Mouse (Mus musculus): ENCODE results near the gene Odf4. TPM values are rescaled to one million over a fixed set of nuclear protein-coding genes. Genes with fewer than 3 reads are reported as not detected.

Gene Odf4
- total RNA-seq, 2 experiments from 2014 or later = 0.44 to 0.95 TPM

- H3K27ac ChIP-seq = no peak overlapping the region
- no peak for DNase-seq (ENCODE audit: extremely low spot score in 1 of 2, low spot score in 2 of 2)
- H3K4me3 ChIP-seq = no peak overlapping the region
- no peak for TF ChIP-seq CTCF (IDR thresholded peaks at IDR 0.05)
- intact Hi-C loops (cut with DNase I) = no loop called here
Measured at GRCm38 (mm10) chr11:68907251-68907650, 19.6 kb downstream of the Odf4 start.

GRCm38 (mm10) chr11:68906461-68906790 is 20.5 kb downstream of the Odf4 start:
- DNase-seq (ENCODE audit: extremely low spot score in 1 of 2, low spot score in 2 of 2) = no peak
- Histone ChIP-seq H3K27ac (no peak overlapping the region), H3K4me3 (no peak overlapping the region)
- no peak for TF ChIP-seq CTCF (IDR thresholded peaks at IDR 0.05)
- intact Hi-C loops (cut with DNase I) = no loop called here

GRCm38 (mm10) chr11:68905665-68906460 is 21.0 kb downstream of the Odf4 start:
- Histone ChIP-seq H3K4me3 (no peak overlapping the region), H3K27ac (no peak overlapping the region)
- intact Hi-C loops (cut with DNase I) = loop anchor here (2.0 kb wide), 2 partner anchors 33 to 131 kb away; no protein-coding TSS in a partner anchor
- no peak for DNase-seq (ENCODE audit: extremely low spot score in 1 of 2, low spot score in 2 of 2)
- TF ChIP-seq CTCF (IDR thresholded peaks at IDR 0.05) = no peak

- H3K27ac ChIP-seq = no peak overlapping the region
- intact Hi-C loops (cut with DNase I) = loop anchor here (2.0 kb wide), 2 partner anchors 34 to 132 kb away; no protein-coding TSS in a partner anchor
- no peak for TF ChIP-seq CTCF (IDR thresholded peaks at IDR 0.05)
- no peak for DNase-seq (ENCODE audit: extremely low spot score in 1 of 2, low spot score in 2 of 2)
- no peak overlapping the region for H3K4me3 ChIP-seq
Measured at GRCm38 (mm10) chr11:68905138-68905531, 21.7 kb downstream of the Odf4 start.

GRCm38 (mm10) chr11:68904375-68905137 is 22.3 kb downstream of the Odf4 start:
- no peak overlapping the region for H3K4me3 ChIP-seq
- peak; percentile 88 for TF ChIP-seq CTCF (IDR thresholded peaks at IDR 0.05)
- H3K27ac ChIP-seq = no peak overlapping the region
- intact Hi-C loops (cut with DNase I) = loop anchor here (1.0 to 5.0 kb wide), 4 partner anchors 34 to 132 kb away; partner anchors contain the start of gene Slc25a35
- DNase-seq (ENCODE audit: extremely low spot score in 1 of 2, low spot score in 2 of 2) = peak; percentile 71 to 75

GRCm38 (mm10) chr11:68903775-68904174 is 23.1 kb downstream of the Odf4 start:
- no peak for DNase-seq (ENCODE audit: extremely low spot score in 1 of 2, low spot score in 2 of 2)
- TF ChIP-seq CTCF (IDR thresholded peaks at IDR 0.05) = no peak
- Histone ChIP-seq H3K4me3 (no peak overlapping the region), H3K27ac (no peak overlapping the region)
- intact Hi-C loops (cut with DNase I) = loop anchor here (1.0 to 5.0 kb wide), 4 partner anchors 35 to 133 kb away; partner anchors contain the start of gene Slc25a35

- DNase-seq (ENCODE audit: extremely low spot score in 1 of 2, low spot score in 2 of 2) = no peak
- intact Hi-C loops (cut with DNase I) = loop anchor here (5.0 kb wide), 1 partner anchor 64 kb away; the partner anchor contains the start of gene Slc25a35
- H3K27ac ChIP-seq = no peak overlapping the region
- TF ChIP-seq CTCF (IDR thresholded peaks at IDR 0.05) = no peak
- H3K4me3 ChIP-seq = peak overlapping the region; percentile 80
Measured at GRCm38 (mm10) chr11:68902823-68903222, 24.1 kb downstream of the Odf4 start.

- no peak for DNase-seq (ENCODE audit: extremely low spot score in 1 of 2, low spot score in 2 of 2)
- H3K4me3 ChIP-seq = peak overlapping the region; percentile 80
- TF ChIP-seq CTCF (IDR thresholded peaks at IDR 0.05) = no peak
- intact Hi-C loops (cut with DNase I) = loop anchor here (5.0 kb wide), 1 partner anchor 65 kb away; the partner anchor contains the start of gene Slc25a35
- H3K27ac ChIP-seq = no peak overlapping the region
Measured at GRCm38 (mm10) chr11:68902367-68902766, 24.5 kb downstream of the Odf4 start.

GRCm38 (mm10) chr11:68902047-68902364 is 24.9 kb downstream of the Odf4 start:
- no peak for TF ChIP-seq CTCF (IDR thresholded peaks at IDR 0.05)
- no peak for DNase-seq (ENCODE audit: extremely low spot score in 1 of 2, low spot score in 2 of 2)
- peak overlapping the region; percentile 80 for H3K4me3 ChIP-seq
- intact Hi-C loops (cut with DNase I) = loop anchor here (5.0 kb wide), 1 partner anchor 65 kb away; the partner anchor contains the start of gene Slc25a35
- H3K27ac ChIP-seq = peak overlapping the region; percentile 89

- intact Hi-C loops (cut with DNase I) = loop anchor here (5.0 kb wide), 1 partner anchor 66 kb away; the partner anchor contains the start of gene Slc25a35
- peak within 1 kb of the TSS; percentile 80 for H3K4me3 ChIP-seq
- H3K27ac ChIP-seq = peak within 1 kb of the TSS; percentile 92
- DNase-seq (ENCODE audit: extremely low spot score in 1 of 2, low spot score in 2 of 2) = peak; percentile 98 to 99
- TF ChIP-seq CTCF (IDR thresholded peaks at IDR 0.05) = no peak; the same call in none of the 2 replicates
Measured at GRCm38 (mm10) chr11:68901351-68902046, 25.4 kb downstream of the Odf4 start, which contains the start of gene Rpl26. Rpl26 (plus strand) TSS chr11:68901583.

Data from left cerebral cortex, adult 2 months (tissue).